30 mouse cellular contexts compared by ENCODE assay signal in genomic region chr9:103781407-103781806, GRCm38 (mm10). TPM values are rescaled to one million over a fixed set of nuclear protein-coding genes. Genes with fewer than 3 reads are reported as not detected.
DNase-seq lines count a peak whose midpoint lies in the region; ATAC-seq and TF ChIP-seq lines count a peak whose summit lies in the region.
"Had no signal": no experiment of that assay in that cellular context is flagged by ENCODE, and none has a peak within 500 bp of the region (broad histone marks: within the 10 kb centered on the region; RNA-seq: fewer than 3 reads in every experiment).

No protein-coding gene starts in this region.

- ATAC-seq in forebrain, embryonic 16.5 days = no peak
- ATAC-seq in forebrain, embryonic 14.5 days = no peak
- ATAC-seq: hindbrain, embryonic 16.5 days; intestine, embryonic 15.5 days; Patski had no signal

- H3K9me3 ChIP-seq in forebrain, embryonic 16.5 days (ENCODE audit: control insufficient read depth, low read length) = no peaks in the 10 kb centered on the region
- no peaks in the 10 kb centered on the region for H3K9me3 ChIP-seq in forebrain, embryonic 14.5 days (replicated peaks; ENCODE audit: control insufficient read depth, low read length)
- H3K9me3 ChIP-seq: embryonic facial prominence, embryonic 10.5 days; embryonic facial prominence, embryonic 13.5 days; hindbrain, embryonic 10.5 days; hindbrain, embryonic 13.5 days; intestine, embryonic 15.5 days had no signal

- peaks cover 5% of the 10 kb centered on the region for H3K4me1 ChIP-seq in forebrain, embryonic 16.5 days (replicated peaks; ENCODE audit: control insufficient read depth, insufficient read depth, low read length)
- H3K4me1 ChIP-seq in forebrain, embryonic 14.5 days (ENCODE audit: control insufficient read depth, insufficient read depth, low read length) = no peaks in the 10 kb centered on the region; the same call in 1 of the 2 replicates
- H3K4me1 ChIP-seq in heart, adult 2 months (ENCODE audit: control insufficient read depth, insufficient read depth, low read length) = no peaks in the 10 kb centered on the region
- H3K4me1 ChIP-seq: embryonic facial prominence, embryonic 13.5 days; hindbrain, embryonic 10.5 days; hindbrain, embryonic 13.5 days; intestine, embryonic 15.5 days had no signal

- 78% methylated on average over 7 of the region's 7 CpGs for WGBS in forebrain, embryonic 16.5 days
- WGBS in forebrain, embryonic 14.5 days = 81% methylated on average over 7 of the region's 7 CpGs
- WGBS in heart, adult 2 months = 78% methylated on average over 7 of the region's 7 CpGs

- H3K4me2 ChIP-seq in forebrain, embryonic 16.5 days (ENCODE audit: low read length) = no peak overlapping the region
- H3K4me2 ChIP-seq in forebrain, embryonic 14.5 days (ENCODE audit: low read length) = no peak overlapping the region
- H3K4me2 ChIP-seq: embryonic facial prominence, embryonic 13.5 days; hindbrain, embryonic 13.5 days; intestine, embryonic 15.5 days had no signal

- DNase-seq in forebrain, embryonic 14.5 days (ENCODE audit: low spot score) = no peak
- peak; percentile 67 for DNase-seq in heart, adult 11 months
- DNase-seq in heart, adult 2 months = no peak
- DNase-seq in right cerebral cortex, postnatal 10 days (ENCODE audit: low spot score in 2 of 2) = peak; percentile 34 to 58
- DNase-seq in right cerebral cortex, adult 2 months (ENCODE audit: low spot score in 2 of 2) = no peak
- DNase-seq in layer of hippocampus, adult 2 months (ENCODE audit: low spot score in 2 of 2) = no peak
- DNase-seq: adrenal gland, postnatal 10 days; adrenal gland, postnatal 36 days; B cell, adult 2 months; cerebellum, adult 11 months; cerebellum, adult 2 months; cerebellum, adult 9-11 months; cerebellum, postnatal 25 days; embryo, embryonic 11 days; gastrocnemius, adult 2 months; gastrocnemius, postnatal 14 days; heart, adult 18-20 months; heart, postnatal 36 days; kidney, adult 11 months had no signal

- 0 out of 2 replicates have a peak overlapping the region, but pooled peaks have one; percentile 34 for H3K27ac ChIP-seq in forebrain, embryonic 16.5 days (ENCODE audit: low read length)
- no peak overlapping the region for H3K27ac ChIP-seq in forebrain, embryonic 14.5 days (ENCODE audit: low read depth, low read length)
- H3K27ac ChIP-seq in heart, adult 2 months = no peak overlapping the region
- no peak overlapping the region for H3K27ac ChIP-seq in layer of hippocampus, adult 2 months
- H3K27ac ChIP-seq: embryonic facial prominence, embryonic 10.5 days; embryonic facial prominence, embryonic 13.5 days; gastrocnemius, adult 2 months; hindbrain, embryonic 10.5 days; hindbrain, embryonic 13.5 days; intestine, embryonic 15.5 days had no signal

- H3K36me3 ChIP-seq in forebrain, embryonic 16.5 days (ENCODE audit: control insufficient read depth, insufficient read depth) = no peaks in the 10 kb centered on the region
- H3K36me3 ChIP-seq in forebrain, embryonic 14.5 days (ENCODE audit: control insufficient read depth, insufficient read depth, low read length) = no peaks in the 10 kb centered on the region
- H3K36me3 ChIP-seq in heart, adult 2 months (ENCODE audit: control insufficient read depth, insufficient read depth, low read length) = no peaks in the 10 kb centered on the region
- H3K36me3 ChIP-seq: embryonic facial prominence, embryonic 10.5 days; embryonic facial prominence, embryonic 13.5 days; G1E; hindbrain, embryonic 10.5 days; hindbrain, embryonic 13.5 days; intestine, embryonic 15.5 days had no signal

- H3K79me2 ChIP-seq in heart, adult 2 months (replicated peaks; ENCODE audit: control insufficient read depth, insufficient read depth, low read length) = no peaks in the 10 kb centered on the region

- intact Hi-C loops in heart, adult 2 months (cut with DNase I) = no loop called here

- no peak for TF ChIP-seq EP300 in heart, adult 2 months (IDR thresholded peaks at IDR 0.05; ENCODE audit: insufficient read depth, low read depth, low read length)

- TF ChIP-seq POLR2A in heart, adult 2 months (IDR thresholded peaks at IDR 0.05; ENCODE audit: insufficient read depth, low read depth, low read length) = no peak

- no peaks in the 10 kb centered on the region for H3K27me3 ChIP-seq in forebrain, embryonic 16.5 days (replicated peaks; ENCODE audit: control insufficient read depth, insufficient read depth, low read length)
- no peaks in the 10 kb centered on the region for H3K27me3 ChIP-seq in forebrain, embryonic 14.5 days (replicated peaks; ENCODE audit: control insufficient read depth, insufficient read depth, low read length)
- H3K27me3 ChIP-seq in heart, adult 2 months (ENCODE audit: control insufficient read depth, insufficient read depth, low read length) = no peaks in the 10 kb centered on the region
- H3K27me3 ChIP-seq: embryonic facial prominence, embryonic 13.5 days; hindbrain, embryonic 13.5 days; intestine, embryonic 15.5 days had no signal

- no peak overlapping the region for H3K4me3 ChIP-seq in forebrain, embryonic 16.5 days (replicated peaks; ENCODE audit: low read length)
- H3K4me3 ChIP-seq in forebrain, embryonic 14.5 days (ENCODE audit: low read depth, low read length) = no peak overlapping the region
- no peak overlapping the region for H3K4me3 ChIP-seq in heart, adult 2 months
- H3K4me3 ChIP-seq in layer of hippocampus, adult 2 months = no peak overlapping the region
- H3K4me3 ChIP-seq: embryonic facial prominence, embryonic 10.5 days; embryonic facial prominence, embryonic 13.5 days; erythroblast, embryonic 14.5 days; gastrocnemius, adult 2 months; hindbrain, embryonic 10.5 days; hindbrain, embryonic 13.5 days; intestine, embryonic 15.5 days had no signal

- H3K9ac ChIP-seq in forebrain, embryonic 16.5 days (replicated peaks; ENCODE audit: low read depth, low read length) = no peak overlapping the region
- H3K9ac ChIP-seq in forebrain, embryonic 14.5 days (ENCODE audit: low read length) = no peak overlapping the region
- H3K9ac ChIP-seq in heart, adult 2 months (ENCODE audit: low read depth, low read length) = no peak overlapping the region
- H3K9ac ChIP-seq: embryonic facial prominence, embryonic 13.5 days; hindbrain, embryonic 13.5 days; intestine, embryonic 15.5 days had no signal

- no peak for TF ChIP-seq CTCF in heart, adult 2 months (IDR thresholded peaks at IDR 0.05)
- no peak for TF ChIP-seq CTCF in layer of hippocampus, adult 2 months (conservative IDR thresholded peaks at IDR 0.05)

RNA-seq across cellular contexts. Expression of gene Tmem108, which starts 19.8 kb away (rescaled TPM):
- polyA plus RNA-seq in forebrain, embryonic 16.5 days (2015; fragmentation: Nextera tagmentation; extraction: Ambion mirVana) = 72.3 and 88.6 TPM in 2 replicates
- 41.5 and 62.0 TPM in 2 replicates for polyA plus RNA-seq in forebrain, embryonic 14.5 days (2014; fragmentation: Nextera tagmentation; extraction: Ambion mirVana)
- 1 to 10 TPM; 4.6 to 4.7 TPM for total RNA-seq in heart, adult 2 months (2021)
- 8.7 and 9.1 TPM in 2 replicates for polyA plus RNA-seq in heart, adult 2 months (2012; rRNA removed)
- total RNA-seq in layer of hippocampus, adult 2 months (2021) = 10 to 100 TPM; 40.7 to 46.1 TPM
- total RNA-seq: common myeloid progenitor, adult 5-6 weeks; gastrocnemius, adult 2 months had no signal
- polyA plus RNA-seq: erythroblast, embryonic 14.5 days; G1E; Patski had no signal

Comparison
In these comparisons a context has a peak if more than half of its experiments do, and no peak if none do; other contexts are left out.
1. DNase-seq: peak in heart, adult 11 months (single experiment) and right cerebral cortex, postnatal 10 days (2 of 2); none in forebrain, embryonic 14.5 days (single experiment), heart, adult 2 months (0 of 2), right cerebral cortex, adult 2 months (0 of 2) and layer of hippocampus, adult 2 months (0 of 2).